Mouse (Mus musculus): ENCODE measurements at regions not wholly inside any gene's neighbourhood (a gene's known extent, or its start where the extent isn't known, plus 50 kb on each side); places are given as distances from the start of the nearest gene placed in this dataset.

DNA sequence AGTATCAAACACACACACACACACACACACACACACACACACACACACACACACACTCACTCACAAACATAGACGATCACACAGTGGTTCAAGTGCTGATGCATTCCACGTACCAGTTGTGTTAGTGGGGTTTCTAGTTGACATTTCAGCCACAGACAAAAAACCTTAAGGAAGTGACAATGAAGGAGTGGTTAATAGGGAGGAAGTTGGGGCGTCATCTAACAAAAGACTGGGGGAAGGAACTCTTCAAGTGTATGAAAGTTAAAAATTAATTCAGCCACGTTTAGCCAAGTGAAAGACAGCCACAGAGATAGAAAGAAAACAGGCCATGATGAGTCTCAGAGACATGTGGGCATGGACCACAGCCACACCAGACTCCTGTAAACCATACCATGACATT lies 316.1 kb upstream of the Slc24a5 start:
- no peak overlapping the region for H3K9ac ChIP-seq
- no peaks in the 10 kb centered on the region for H3K27me3 ChIP-seq (replicated peaks)
- no peaks in the 10 kb centered on the region for H3K4me1 ChIP-seq
- H3K36me3 ChIP-seq (replicated peaks): no peaks in the 10 kb centered on the region
- H3K4me3 ChIP-seq: no peak overlapping the region
- 83% methylated on average over 4 of the region's 4 CpGs for WGBS
- no peak overlapping the region for H3K27ac ChIP-seq
- H3K9me3 ChIP-seq: no peaks in the 10 kb centered on the region
- H3K4me2 ChIP-seq: no peak overlapping the region
- ATAC-seq (replicated peaks): no peak

DNA sequence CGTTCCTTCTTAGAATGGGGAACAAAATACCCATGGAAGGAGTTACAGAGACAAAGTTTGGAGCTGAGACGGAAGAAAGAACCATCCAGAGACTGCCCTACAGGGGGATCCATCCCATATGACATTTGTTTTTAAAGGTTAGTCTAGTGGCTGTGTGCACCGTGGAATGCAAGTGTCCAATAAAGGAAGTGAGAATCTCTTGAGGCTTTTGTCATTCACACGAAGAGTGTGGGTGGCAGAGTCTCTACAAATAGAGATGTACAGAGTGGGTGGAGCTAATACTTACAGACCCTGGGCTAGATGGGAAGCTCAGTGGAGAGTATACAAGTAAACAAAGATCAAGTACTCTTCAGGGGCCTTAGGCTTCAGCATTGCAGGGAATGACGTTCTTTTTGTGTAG lies 314.2 kb upstream of the Slc24a5 start:
- Histone ChIP-seq H3K9me3 (no peaks in the 10 kb centered on the region), H3K9ac (no peak overlapping the region), H3K27ac (no peak overlapping the region), H3K4me2 (no peak overlapping the region), H3K27me3 (replicated peaks) (no peaks in the 10 kb centered on the region), H3K4me1 (no peaks in the 10 kb centered on the region), H3K36me3 (replicated peaks) (no peaks in the 10 kb centered on the region), H3K4me3 (no peak overlapping the region)
- no peak for ATAC-seq (replicated peaks)
- WGBS: 82% methylated on average over 5 of the region's 5 CpGs

DNA sequence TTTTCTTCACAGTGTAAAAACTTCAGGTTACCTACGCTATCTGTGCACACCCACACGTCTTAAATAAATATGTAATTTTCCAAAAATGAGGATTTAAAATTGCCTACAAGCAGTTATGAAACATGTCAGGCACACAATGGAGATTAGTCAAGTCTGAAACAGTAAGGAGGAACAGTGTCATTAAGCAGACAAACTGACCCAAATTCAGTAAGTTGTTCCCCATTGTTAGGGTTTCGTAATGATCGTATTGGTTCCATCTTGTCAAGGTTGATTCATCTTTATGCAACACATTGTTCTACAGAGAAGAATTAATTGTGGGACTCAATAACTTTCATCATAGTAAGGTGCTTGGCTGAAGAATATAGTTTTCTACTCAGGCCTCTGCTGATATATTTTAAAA lies 312.7 kb upstream of the Slc24a5 start:
- H3K9ac ChIP-seq: no peak overlapping the region
- ATAC-seq (replicated peaks): no peak
- no peaks in the 10 kb centered on the region for H3K4me1 ChIP-seq
- H3K36me3 ChIP-seq (replicated peaks): no peaks in the 10 kb centered on the region
- H3K27ac ChIP-seq: no peak overlapping the region
- 95% methylated on average over 4 of the region's 4 CpGs for WGBS
- H3K27me3 ChIP-seq (replicated peaks): no peaks in the 10 kb centered on the region
- H3K9me3 ChIP-seq: no peaks in the 10 kb centered on the region
- H3K4me2 ChIP-seq: no peak overlapping the region
- no peak overlapping the region for H3K4me3 ChIP-seq

DNA sequence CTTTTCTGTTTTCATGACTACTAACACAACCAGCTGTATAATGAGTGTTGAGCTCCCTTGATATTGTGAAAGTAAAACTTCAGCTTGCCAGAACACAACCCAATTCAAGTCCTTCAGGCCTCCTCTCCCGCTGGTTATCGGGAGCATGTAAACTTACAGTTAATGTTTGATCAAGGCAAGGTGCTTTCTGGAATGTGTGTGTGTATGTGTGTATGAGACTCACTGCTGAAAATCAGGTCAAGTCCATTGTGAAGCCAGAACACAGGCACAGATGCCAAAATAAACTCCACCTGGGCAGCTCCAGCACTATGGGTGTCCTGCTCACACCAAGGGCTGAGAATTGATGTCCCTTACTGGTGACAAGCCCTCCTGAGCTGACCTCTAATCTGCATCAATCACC lies 308.9 kb upstream of the Slc24a5 start:
- Histone ChIP-seq H3K27me3 (replicated peaks) (no peaks in the 10 kb centered on the region), H3K27ac (no peak overlapping the region), H3K4me1 (no peaks in the 10 kb centered on the region), H3K9me3 (no peaks in the 10 kb centered on the region), H3K9ac (no peak overlapping the region), H3K36me3 (replicated peaks) (no peaks in the 10 kb centered on the region), H3K4me3 (no peak overlapping the region), H3K4me2 (no peak overlapping the region)
- WGBS: 89% methylated on average over 2 of the region's 2 CpGs
- ATAC-seq (replicated peaks): no peak

DNA sequence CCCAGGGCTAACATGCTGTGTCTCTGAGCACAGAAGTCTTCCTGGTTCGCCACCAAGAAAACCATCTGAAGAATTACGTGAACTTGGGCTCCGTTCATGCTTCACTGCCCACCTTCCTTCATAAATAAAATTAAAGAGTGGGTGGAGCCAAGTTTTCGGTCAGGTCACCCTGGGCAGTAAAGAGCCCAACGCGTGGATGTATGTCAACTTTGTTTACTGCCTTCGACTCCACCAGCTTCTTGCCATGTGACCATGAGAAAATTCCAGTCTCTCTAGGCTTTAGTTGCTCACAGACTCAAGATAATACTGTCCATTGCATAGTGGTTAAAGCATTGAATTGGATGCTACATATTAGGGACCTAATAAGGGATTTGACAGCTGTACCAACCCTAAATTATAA lies 304.3 kb upstream of the Slc24a5 start:
- no peaks in the 10 kb centered on the region for H3K27me3 ChIP-seq (replicated peaks)
- H3K4me2 ChIP-seq: no peak overlapping the region
- H3K4me1 ChIP-seq: no peaks in the 10 kb centered on the region
- ATAC-seq (replicated peaks): no peak
- H3K9me3 ChIP-seq: no peaks in the 10 kb centered on the region
- H3K27ac ChIP-seq: no peak overlapping the region
- no peak overlapping the region for H3K4me3 ChIP-seq
- no peaks in the 10 kb centered on the region for H3K36me3 ChIP-seq (replicated peaks)
- WGBS: 80% methylated on average over 7 of the region's 7 CpGs
- no peak overlapping the region for H3K9ac ChIP-seq

DNA sequence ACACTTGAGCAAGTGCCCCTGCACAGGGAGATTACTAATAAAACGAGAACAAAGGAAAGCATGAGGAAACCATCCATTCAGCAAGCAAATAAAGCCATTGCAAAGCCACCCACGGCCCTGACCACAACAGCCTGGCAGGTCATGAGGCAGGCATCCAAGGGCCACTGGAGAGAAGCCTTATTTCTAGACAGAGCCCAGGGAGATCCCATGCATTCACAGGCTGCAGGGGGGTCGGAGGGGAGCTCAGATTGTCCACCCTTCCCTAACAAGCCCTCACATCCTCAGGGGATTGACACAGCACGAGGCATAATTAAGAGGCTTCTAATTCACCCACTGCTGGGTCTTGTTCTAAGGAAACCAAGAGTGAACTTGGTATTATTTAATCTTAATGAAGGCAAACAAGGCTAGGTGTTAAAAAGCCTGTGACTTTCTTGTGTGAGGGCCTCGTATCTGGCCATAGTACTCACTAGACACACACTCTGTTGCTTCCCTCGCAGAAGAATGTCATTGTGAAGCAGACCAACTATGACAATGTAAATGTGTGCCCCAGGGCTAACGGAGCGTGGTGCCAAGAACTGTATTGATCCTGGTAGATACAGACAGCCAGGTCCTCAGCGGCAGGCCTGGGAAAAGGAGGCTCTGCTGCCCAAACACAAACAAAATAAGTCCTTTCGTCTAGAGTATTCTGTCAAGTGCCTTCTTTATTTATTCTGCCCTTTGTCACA lies 303.6 kb upstream of the Slc24a5 start:
- 23% methylated on average over 10 of the region's 10 CpGs for WGBS
- no peaks in the 10 kb centered on the region for H3K9me3 ChIP-seq
- H3K4me3 ChIP-seq: no peak overlapping the region
- no peaks in the 10 kb centered on the region for H3K27me3 ChIP-seq (replicated peaks)
- H3K9ac ChIP-seq: no peak overlapping the region
- no peaks in the 10 kb centered on the region for H3K4me1 ChIP-seq
- no peak overlapping the region for H3K27ac ChIP-seq
- H3K36me3 ChIP-seq (replicated peaks): no peaks in the 10 kb centered on the region
- no peak for ATAC-seq (replicated peaks)
- H3K4me2 ChIP-seq: no peak overlapping the region

DNA sequence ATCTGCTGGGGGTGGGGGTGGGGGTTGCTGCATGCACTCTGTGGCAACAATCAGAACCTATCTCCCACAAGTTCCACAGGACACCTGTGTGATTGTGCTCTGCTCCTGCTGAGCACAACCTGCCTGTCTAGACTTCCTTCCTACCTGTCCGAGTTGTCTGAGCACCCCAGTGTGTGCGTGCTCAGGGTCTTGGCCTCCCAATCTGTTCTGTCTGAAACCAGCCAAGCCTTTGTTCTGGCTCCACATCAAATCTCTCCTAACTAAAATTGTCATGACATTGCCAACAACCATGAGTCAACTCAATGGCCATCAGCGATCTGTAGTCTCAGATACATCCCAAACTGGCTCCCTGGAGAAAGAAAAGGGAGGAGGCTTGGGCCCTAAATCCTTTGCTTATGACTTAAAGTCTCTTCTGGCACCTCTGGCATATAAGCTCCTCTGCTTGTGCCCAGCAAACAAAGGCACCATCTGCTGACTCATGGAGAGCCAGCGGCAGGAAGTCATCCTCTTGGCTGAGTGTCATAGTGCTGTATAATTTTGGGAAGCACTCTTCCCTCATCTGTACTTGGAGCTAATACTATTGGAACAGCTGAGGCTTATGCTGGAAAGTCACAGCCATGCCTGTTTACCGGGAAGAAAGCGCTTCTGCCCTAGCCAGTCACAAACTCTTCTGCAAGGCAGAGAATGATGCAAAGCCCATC lies 298.5 kb upstream of the Slc24a5 start:
- H3K36me3 ChIP-seq (replicated peaks): no peaks in the 10 kb centered on the region
- no peaks in the 10 kb centered on the region for H3K9me3 ChIP-seq
- 88% methylated on average over 6 of the region's 6 CpGs for WGBS
- no peak overlapping the region for H3K4me2 ChIP-seq
- no peak for ATAC-seq (replicated peaks)
- no peaks in the 10 kb centered on the region for H3K27me3 ChIP-seq (replicated peaks)
- peaks cover 13% of the 10 kb centered on the region for H3K4me1 ChIP-seq
- no peak overlapping the region for H3K4me3 ChIP-seq
- H3K9ac ChIP-seq: no peak overlapping the region
- no peak overlapping the region for H3K27ac ChIP-seq

DNA sequence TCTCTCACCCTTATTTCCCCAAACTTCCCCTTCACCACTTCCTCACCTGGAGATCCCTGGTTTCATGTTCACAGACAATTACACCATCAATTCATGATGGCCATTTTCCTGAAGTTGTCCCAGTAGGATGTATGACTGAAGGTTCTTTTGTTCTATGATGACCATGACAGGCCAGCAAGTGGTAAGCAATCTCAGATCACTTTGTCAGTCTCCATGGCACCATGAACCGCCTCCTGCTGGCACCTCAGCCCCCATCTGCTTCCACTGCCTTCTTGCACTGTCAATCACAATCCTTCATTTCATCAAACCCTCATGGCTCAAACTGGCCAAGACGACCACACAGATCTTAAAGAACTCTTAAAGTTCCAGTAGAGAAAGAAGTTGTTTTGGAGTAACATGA lies 297.9 kb upstream of the Slc24a5 start:
- Histone ChIP-seq H3K4me3 (no peak overlapping the region), H3K4me2 (no peak overlapping the region), H3K4me1 (peaks cover 13% of the 10 kb centered on the region), H3K27me3 (replicated peaks) (no peaks in the 10 kb centered on the region), H3K9me3 (no peaks in the 10 kb centered on the region), H3K27ac (no peak overlapping the region), H3K9ac (no peak overlapping the region), H3K36me3 (replicated peaks) (no peaks in the 10 kb centered on the region)
- 77% methylated on average over 2 of the region's 2 CpGs for WGBS
- no peak for ATAC-seq (replicated peaks)

DNA sequence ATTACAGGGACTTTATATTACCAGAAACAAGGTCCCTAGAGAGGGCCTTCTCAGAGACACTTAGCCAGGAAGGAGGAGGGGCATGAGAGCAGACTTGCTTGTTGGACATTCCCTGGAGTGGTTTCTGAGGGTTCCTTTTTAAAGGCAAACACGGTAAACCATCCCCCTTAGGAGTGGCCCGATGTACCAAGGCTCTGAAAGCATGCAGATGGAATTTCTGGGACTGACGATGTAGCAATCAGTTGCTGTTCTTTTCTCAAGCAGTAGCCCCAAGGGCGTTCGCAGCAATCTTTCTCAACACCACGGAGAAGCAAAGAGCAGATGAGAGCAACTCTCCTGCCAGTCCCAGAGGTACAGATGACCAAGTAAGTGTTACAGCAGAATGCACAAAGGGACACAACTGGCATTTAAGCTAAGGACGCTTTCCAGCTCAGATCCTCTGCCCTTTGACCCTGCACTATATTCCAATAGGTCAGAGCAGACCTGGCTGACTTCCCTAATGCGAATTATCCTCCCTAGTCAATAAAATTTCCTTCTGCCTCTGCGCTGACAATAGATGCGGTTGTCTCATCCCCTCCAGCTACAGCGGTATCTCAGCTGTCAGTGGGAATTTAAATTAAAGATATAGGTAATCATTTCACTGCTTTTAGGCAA lies 295.7 kb upstream of the Slc24a5 start:
- 39% methylated on average over 11 of the region's 11 CpGs for WGBS
- Histone ChIP-seq H3K27ac (0 out of 2 replicates have a peak overlapping the region, but pooled peaks have one; percentile 1), H3K27me3 (replicated peaks) (no peaks in the 10 kb centered on the region), H3K9me3 (no peaks in the 10 kb centered on the region), H3K4me3 (no peak overlapping the region), H3K9ac (no peak overlapping the region), H3K36me3 (replicated peaks) (no peaks in the 10 kb centered on the region), H3K4me2 (peak overlapping the region; percentile 13; the same call in 1 of the 2 replicates), H3K4me1 (peaks cover 13% of the 10 kb centered on the region)
- no peak for ATAC-seq (replicated peaks)

DNA sequence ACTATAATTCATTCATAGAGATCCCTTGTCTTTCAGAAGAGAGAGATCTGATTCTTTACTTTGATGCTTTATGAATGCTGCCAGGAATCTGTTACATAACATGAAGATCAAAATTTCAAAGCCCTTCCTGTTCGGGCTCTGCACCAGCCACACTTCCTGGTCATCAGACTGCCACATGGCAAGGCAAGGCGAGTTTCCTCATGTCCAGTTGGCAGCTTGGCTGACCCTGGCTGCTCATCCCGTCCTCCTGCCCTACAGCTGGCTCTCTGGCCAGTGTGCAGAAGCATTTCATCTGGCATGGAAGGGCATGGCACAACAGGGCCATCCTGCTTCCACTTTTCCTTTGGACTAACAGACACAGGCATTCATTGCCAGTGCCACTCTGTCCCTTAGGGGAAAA lies 292.2 kb upstream of the Slc24a5 start:
- Histone ChIP-seq H3K4me1 (peaks cover 13% of the 10 kb centered on the region), H3K4me3 (no peak overlapping the region), H3K4me2 (no peak overlapping the region), H3K9me3 (no peaks in the 10 kb centered on the region), H3K36me3 (replicated peaks) (no peaks in the 10 kb centered on the region), H3K27me3 (replicated peaks) (no peaks in the 10 kb centered on the region), H3K27ac (no peak overlapping the region), H3K9ac (no peak overlapping the region)
- no peak for ATAC-seq (replicated peaks)
- WGBS: 66% methylated on average over 3 of the region's 3 CpGs

DNA sequence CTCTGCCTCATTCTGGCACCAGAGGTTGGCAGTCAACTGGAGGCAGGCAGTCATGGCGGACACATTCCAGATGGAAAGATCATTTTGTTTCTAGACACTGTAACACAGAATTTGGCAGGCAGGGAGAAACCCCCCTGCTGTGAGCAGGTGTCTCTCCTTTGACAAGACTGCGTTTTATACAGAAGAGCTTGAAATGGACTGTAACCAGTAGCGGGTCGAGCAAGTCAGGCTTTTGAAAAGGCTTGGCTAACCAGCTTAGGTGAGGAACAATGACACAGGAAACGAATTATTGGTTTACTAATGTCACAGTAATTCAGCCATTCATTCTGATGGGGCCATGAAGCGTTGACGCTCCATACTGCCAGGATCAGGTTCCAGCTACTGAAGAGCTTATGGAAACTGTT lies 275.3 kb upstream of the Slc24a5 start:
- H3K4me2 ChIP-seq: no peak overlapping the region; the same call in 1 of the 2 replicates
- ATAC-seq (replicated peaks): peak; percentile 54
- H3K4me1 ChIP-seq: 0 out of 2 replicates have a peak, but pooled peaks cover 4% of the 10 kb centered on the region
- H3K27ac ChIP-seq: no peak overlapping the region
- 17% methylated on average over 7 of the region's 7 CpGs for WGBS
- H3K4me3 ChIP-seq: no peak overlapping the region
- no peaks in the 10 kb centered on the region for H3K36me3 ChIP-seq (replicated peaks)
- no peaks in the 10 kb centered on the region for H3K9me3 ChIP-seq
- no peaks in the 10 kb centered on the region for H3K27me3 ChIP-seq (replicated peaks)
- H3K9ac ChIP-seq: no peak overlapping the region

DNA sequence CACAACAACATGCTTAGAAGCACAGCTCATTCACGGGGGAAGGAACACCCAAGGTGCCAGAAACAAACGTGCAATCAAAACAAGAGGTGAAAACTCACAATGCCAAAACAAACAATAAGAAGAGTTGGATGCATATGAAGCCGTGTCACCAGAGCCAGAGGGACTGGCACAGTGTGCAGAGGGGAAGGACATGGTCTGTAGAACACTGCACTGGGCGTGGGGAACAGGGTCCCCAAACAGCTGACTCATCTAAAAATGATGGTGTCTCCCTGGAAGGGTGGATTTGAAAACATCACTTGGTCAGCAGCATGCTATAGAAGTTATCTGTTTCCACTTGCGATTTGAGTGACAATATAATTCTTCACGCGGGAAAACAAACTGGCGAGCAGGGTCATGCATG lies 256.2 kb upstream of the Slc24a5 start:
- Histone ChIP-seq H3K4me1 (no peaks in the 10 kb centered on the region), H3K27me3 (replicated peaks) (no peaks in the 10 kb centered on the region), H3K9ac (no peak overlapping the region), H3K4me3 (no peak overlapping the region), H3K4me2 (no peak overlapping the region), H3K27ac (no peak overlapping the region), H3K9me3 (no peaks in the 10 kb centered on the region), H3K36me3 (replicated peaks) (no peaks in the 10 kb centered on the region)
- ATAC-seq (replicated peaks): no peak
- WGBS: 81% methylated on average over 8 of the region's 8 CpGs
